Mouse (Mus musculus): Measurements from ENCODE around the gene 1700123L14Rik. TPM values are rescaled to one million over a fixed set of nuclear protein-coding genes. Genes with fewer than 3 reads are reported as not detected.
A peak's percentile ranks its signal among the peaks of the same experiment; 100 is the strongest.

1700123L14Rik gene
- total and polyA plus RNA-seq, 2 experiments: not detected

DNA sequence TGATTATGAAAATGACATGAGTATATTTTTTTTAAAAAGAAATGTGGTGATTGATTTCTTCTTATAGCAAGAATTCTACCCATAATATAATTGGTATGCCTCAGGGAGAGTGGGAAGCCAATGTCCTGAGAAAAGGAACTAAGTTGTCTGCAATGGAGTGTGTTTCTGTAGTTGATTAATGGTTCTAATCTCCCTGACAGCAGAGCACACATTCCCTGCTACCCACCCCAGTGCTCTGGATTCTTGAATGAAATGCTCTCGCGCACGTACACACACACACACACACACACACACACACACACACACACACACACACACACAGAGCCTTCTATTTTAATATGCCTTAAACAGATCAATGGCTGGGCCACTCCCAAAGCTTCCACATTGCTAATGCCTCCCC lies 7.6 kb upstream of the 1700123L14Rik start:
- Histone ChIP-seq H3K27me3 (ENCODE audit: control insufficient read depth, insufficient read depth, low read length) (no peaks in the 10 kb centered on the region), H3K9ac (ENCODE audit: low read depth, low read length) (no peak overlapping the region), H3K36me3 (ENCODE audit: control insufficient read depth, insufficient read depth, low read length) (no peaks in the 10 kb centered on the region), H3K27ac (replicated peaks; ENCODE audit: insufficient read depth, low read depth, low read length) (no peak overlapping the region), H3K4me1 (ENCODE audit: control insufficient read depth, insufficient read depth, low read length) (no peaks in the 10 kb centered on the region), H3K79me2 (ENCODE audit: control insufficient read depth, insufficient read depth, low read length) (no peaks in the 10 kb centered on the region), H3K4me3 (ENCODE audit: insufficient read depth, low read depth, low read length) (no peak overlapping the region)
- TF ChIP-seq POLR2A (IDR thresholded peaks at IDR 0.05; ENCODE audit: extremely low read depth, insufficient read depth, low read length) (no peak), CTCF (IDR thresholded peaks at IDR 0.05; ENCODE audit: low read depth, low read length) (no peak)
- 96% methylated on average over 3 of the region's 3 CpGs for WGBS
- DNase-seq (ENCODE audit: extremely low read depth, low read depth, low spot score): no peak

DNA sequence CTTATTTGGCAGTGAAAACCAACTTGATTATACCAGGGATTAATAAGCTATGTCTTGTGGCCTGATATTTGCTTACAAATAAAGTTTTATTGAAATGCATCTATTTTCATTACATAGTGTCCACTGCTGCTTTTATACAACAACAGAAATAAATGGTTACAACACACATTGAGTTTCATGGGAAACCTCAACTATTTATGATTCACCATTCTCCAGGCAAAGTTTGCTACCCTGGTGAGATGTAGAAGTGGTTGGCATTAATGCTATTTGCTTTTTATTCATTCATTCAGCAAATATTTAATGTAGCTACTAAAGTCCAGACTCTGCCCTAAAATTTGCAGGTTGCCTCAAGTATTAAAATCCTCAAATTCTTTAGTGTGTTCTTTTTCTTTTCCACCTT lies 988 bp upstream of the 1700123L14Rik start:
- Histone ChIP-seq H3K4me1 (ENCODE audit: control insufficient read depth, insufficient read depth, low read length) (no peaks in the 10 kb centered on the region), H3K9ac (ENCODE audit: low read depth, low read length) (no peak overlapping the region), H3K79me2 (ENCODE audit: control insufficient read depth, insufficient read depth, low read length) (no peaks in the 10 kb centered on the region), H3K27ac (replicated peaks; ENCODE audit: insufficient read depth, low read depth, low read length) (no peak overlapping the region), H3K27me3 (ENCODE audit: control insufficient read depth, insufficient read depth, low read length) (no peaks in the 10 kb centered on the region), H3K4me3 (ENCODE audit: insufficient read depth, low read depth, low read length) (no peak overlapping the region), H3K36me3 (ENCODE audit: control insufficient read depth, insufficient read depth, low read length) (no peaks in the 10 kb centered on the region)
- no peak for TF ChIP-seq CTCF (IDR thresholded peaks at IDR 0.05; ENCODE audit: low read depth, low read length)
- TF ChIP-seq POLR2A (IDR thresholded peaks at IDR 0.05; ENCODE audit: extremely low read depth, insufficient read depth, low read length): no peak
- no peak for DNase-seq (ENCODE audit: extremely low read depth, low read depth, low spot score)

DNA sequence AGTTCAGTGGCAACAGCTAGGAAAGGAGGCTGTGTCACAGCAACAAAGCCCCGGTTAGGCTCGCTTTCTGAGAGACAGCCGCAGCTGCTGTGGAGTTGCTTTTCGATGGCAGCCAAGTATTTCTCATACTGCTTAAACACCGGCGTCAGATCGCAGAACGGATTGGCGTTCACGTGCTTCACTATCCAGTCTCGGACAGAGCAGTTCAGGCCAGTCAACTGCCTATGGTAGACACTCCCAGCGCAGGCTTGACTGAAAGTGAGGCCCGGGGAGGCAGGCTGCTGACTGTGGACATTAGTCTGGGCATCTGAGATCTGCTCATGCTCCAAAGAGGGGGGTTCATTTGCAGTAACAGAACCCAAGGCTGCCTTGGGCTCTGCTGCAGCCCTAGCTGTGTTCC lies 640 bp downstream of the 1700123L14Rik start:
- no peak overlapping the region for H3K9ac ChIP-seq (ENCODE audit: low read depth, low read length)
- no peaks in the 10 kb centered on the region for H3K36me3 ChIP-seq (ENCODE audit: control insufficient read depth, insufficient read depth, low read length)
- no peaks in the 10 kb centered on the region for H3K79me2 ChIP-seq (ENCODE audit: control insufficient read depth, insufficient read depth, low read length)
- WGBS: 89% methylated on average over 13 of the region's 13 CpGs
- H3K4me3 ChIP-seq (ENCODE audit: insufficient read depth, low read depth, low read length): no peak overlapping the region
- H3K27me3 ChIP-seq (ENCODE audit: control insufficient read depth, insufficient read depth, low read length): no peaks in the 10 kb centered on the region
- no peaks in the 10 kb centered on the region for H3K4me1 ChIP-seq (ENCODE audit: control insufficient read depth, insufficient read depth, low read length)
- no peak for DNase-seq (ENCODE audit: extremely low read depth, low read depth, low spot score)
- TF ChIP-seq POLR2A (IDR thresholded peaks at IDR 0.05; ENCODE audit: extremely low read depth, insufficient read depth, low read length) (no peak), CTCF (IDR thresholded peaks at IDR 0.05; ENCODE audit: low read depth, low read length) (no peak)
- H3K27ac ChIP-seq (replicated peaks; ENCODE audit: insufficient read depth, low read depth, low read length): no peak overlapping the region

DNA sequence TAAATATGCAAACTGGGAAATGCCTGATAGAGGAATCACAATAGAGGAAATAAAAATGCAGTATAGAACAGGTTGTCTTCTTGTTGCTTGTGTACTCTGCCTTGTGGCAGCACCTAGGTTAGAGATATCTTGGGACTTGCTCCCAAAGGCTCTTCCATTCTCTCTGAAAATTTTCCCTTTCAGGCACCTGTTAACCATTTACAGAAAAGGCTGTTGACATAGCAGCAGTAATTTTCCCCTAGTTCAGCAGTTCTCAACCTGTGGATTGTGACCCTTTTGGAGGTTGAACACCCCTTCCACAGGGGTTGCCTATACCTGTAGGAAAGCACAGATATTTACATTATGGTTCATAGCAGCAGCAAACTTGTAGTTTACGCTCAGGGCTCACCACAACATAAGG lies 22.7 kb downstream of the 1700123L14Rik start:
- TF ChIP-seq CTCF (IDR thresholded peaks at IDR 0.05; ENCODE audit: low read depth, low read length) (no peak), POLR2A (IDR thresholded peaks at IDR 0.05; ENCODE audit: extremely low read depth, insufficient read depth, low read length) (no peak)
- no peaks in the 10 kb centered on the region for H3K36me3 ChIP-seq (ENCODE audit: control insufficient read depth, insufficient read depth, low read length)
- no peak for DNase-seq (ENCODE audit: extremely low read depth, low read depth, low spot score)
- H3K27me3 ChIP-seq (ENCODE audit: control insufficient read depth, insufficient read depth, low read length): no peaks in the 10 kb centered on the region
- H3K9ac ChIP-seq (ENCODE audit: low read depth, low read length): no peak overlapping the region
- no peaks in the 10 kb centered on the region for H3K79me2 ChIP-seq (ENCODE audit: control insufficient read depth, insufficient read depth, low read length)
- H3K27ac ChIP-seq (replicated peaks; ENCODE audit: insufficient read depth, low read depth, low read length): no peak overlapping the region
- no peaks in the 10 kb centered on the region for H3K4me1 ChIP-seq (ENCODE audit: control insufficient read depth, insufficient read depth, low read length)
- WGBS: 62% methylated on average over 1 of the region's 1 CpGs
- no peak overlapping the region for H3K4me3 ChIP-seq (ENCODE audit: insufficient read depth, low read depth, low read length)

DNA sequence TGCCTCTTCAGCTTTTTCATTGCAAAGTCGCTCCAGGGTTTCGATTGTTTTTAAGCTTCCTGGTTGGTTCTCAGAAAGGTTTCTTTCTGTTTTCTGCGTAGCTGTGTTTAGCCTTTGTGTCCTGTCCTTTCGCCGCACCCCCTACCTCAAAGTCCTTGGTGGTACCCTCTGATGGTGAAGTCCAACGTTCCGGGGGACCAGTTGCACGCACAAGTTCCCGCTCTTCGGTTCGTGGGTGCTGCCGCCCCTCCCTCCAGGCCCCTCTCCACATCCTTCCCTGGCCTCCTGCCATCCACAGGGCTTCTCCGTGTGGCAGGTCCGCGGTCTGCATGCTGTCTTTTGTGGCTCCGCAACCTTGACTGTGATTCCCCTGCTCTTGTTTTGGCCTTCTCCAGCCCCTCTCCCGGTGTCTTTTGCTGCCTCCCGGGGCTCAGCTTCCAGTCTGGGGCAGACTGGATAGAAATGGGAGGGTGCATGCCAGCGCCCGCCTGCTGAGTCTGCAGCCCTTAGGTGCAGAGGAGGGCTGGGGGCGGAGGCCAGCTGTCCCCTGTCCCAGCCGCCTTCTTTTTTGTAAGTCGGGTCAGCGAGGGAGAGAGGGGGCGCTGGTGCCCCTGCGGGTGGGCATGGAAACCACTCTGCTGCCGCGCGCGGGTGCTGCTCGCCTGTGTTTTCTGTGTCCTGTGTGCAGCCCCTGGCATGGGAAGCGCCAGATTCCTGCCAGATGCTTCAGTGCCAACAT lies 49.3 kb downstream of the 1700123L14Rik start:
- Histone ChIP-seq H3K4me1 (ENCODE audit: control insufficient read depth, insufficient read depth, low read length) (peaks cover 5% of the 10 kb centered on the region; the same call in 1 of the 2 replicates), H3K9ac (ENCODE audit: low read depth, low read length) (peak overlapping the region; percentile 59), H3K4me3 (ENCODE audit: insufficient read depth, low read depth, low read length) (peak overlapping the region; percentile 67), H3K79me2 (ENCODE audit: control insufficient read depth, insufficient read depth, low read length) (no peaks in the 10 kb centered on the region), H3K27me3 (ENCODE audit: control insufficient read depth, insufficient read depth, low read length) (no peaks in the 10 kb centered on the region), H3K36me3 (ENCODE audit: control insufficient read depth, insufficient read depth, low read length) (no peaks in the 10 kb centered on the region), H3K27ac (replicated peaks; ENCODE audit: insufficient read depth, low read depth, low read length) (no peak overlapping the region)
- DNase-seq (ENCODE audit: extremely low read depth, low read depth, low spot score): no peak
- under 1% methylated on average over 32 of the region's 32 CpGs for WGBS
- no peak for TF ChIP-seq POLR2A (IDR thresholded peaks at IDR 0.05; ENCODE audit: extremely low read depth, insufficient read depth, low read length)
- TF ChIP-seq CTCF (IDR thresholded peaks at IDR 0.05; ENCODE audit: low read depth, low read length): no peak

DNA sequence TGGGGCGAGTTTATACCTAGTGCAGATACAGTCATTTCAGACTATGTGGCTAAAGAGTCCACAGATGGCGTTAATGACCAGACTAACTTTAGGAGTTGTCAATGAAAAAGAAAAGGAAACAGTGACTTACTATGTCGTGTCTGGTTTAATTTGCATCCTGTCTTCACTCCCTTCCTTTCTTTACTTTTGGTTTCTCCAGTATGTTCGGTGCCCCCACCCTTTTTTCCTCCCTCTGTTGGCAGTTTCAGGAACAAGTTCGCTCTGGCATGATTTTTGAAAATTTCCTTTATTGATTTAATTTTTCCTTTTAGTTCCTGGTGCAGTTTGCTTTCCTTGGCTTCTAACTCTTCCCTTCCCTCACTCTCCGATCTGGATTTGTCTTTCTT lies 49.9 kb downstream of the 1700123L14Rik start:
- H3K4me1 ChIP-seq (ENCODE audit: control insufficient read depth, insufficient read depth, low read length): peaks cover 5% of the 10 kb centered on the region; the same call in 1 of the 2 replicates
- WGBS: 5% methylated on average over 6 of the region's 6 CpGs
- H3K79me2 ChIP-seq (ENCODE audit: control insufficient read depth, insufficient read depth, low read length): no peaks in the 10 kb centered on the region
- DNase-seq (ENCODE audit: extremely low read depth, low read depth, low spot score): peak; percentile 13
- peak overlapping the region; percentile 59; the same call in 1 of the 2 replicates for H3K9ac ChIP-seq (ENCODE audit: low read depth, low read length)
- TF ChIP-seq POLR2A (IDR thresholded peaks at IDR 0.05; ENCODE audit: extremely low read depth, insufficient read depth, low read length): no peak
- TF ChIP-seq CTCF (IDR thresholded peaks at IDR 0.05; ENCODE audit: low read depth, low read length): 0 out of 2 replicates have a peak, but pooled peaks have one; percentile 16
- H3K36me3 ChIP-seq (ENCODE audit: control insufficient read depth, insufficient read depth, low read length): no peaks in the 10 kb centered on the region
- no peak overlapping the region for H3K27ac ChIP-seq (replicated peaks; ENCODE audit: insufficient read depth, low read depth, low read length)
- peak overlapping the region; percentile 67 for H3K4me3 ChIP-seq (ENCODE audit: insufficient read depth, low read depth, low read length)
- no peaks in the 10 kb centered on the region for H3K27me3 ChIP-seq (ENCODE audit: control insufficient read depth, insufficient read depth, low read length)

Other genes starting within 250 kb of the 1700123L14Rik start
- 0.07 and 0.09 TPM in 2 replicates for gene Fam19a1, start 53.1 kb downstream of the 1700123L14Rik start, total RNA-seq (2014; rRNA removed)
- gene Fam19a1, start 53.1 kb downstream of the 1700123L14Rik start, polyA plus RNA-seq (2012; rRNA removed): 0.04 TPM in 1 of 2 replicates, not detected in the other